Mouse (Mus musculus) gastrocnemius, postnatal 36 days (tissue): ENCODE measurements around the gene Mrpl3. TPM values are rescaled to one million over a fixed set of nuclear protein-coding genes. Genes with fewer than 3 reads are reported as not detected.
"Not testable (repeated sequence)": the region's sequence is repeated elsewhere in the genome, so short reads cannot be mapped to it uniquely, and the experiment has no call there.

Experiments used
- DNase-seq, 2 experiments: peaks; one replicate each; pipeline ENCODE4 v3.0.0; 2022
- intact Hi-C: fragments of 180-260 bp; cut with DNase I; formaldehyde crosslinking; loops from one replicate; pipeline ENCODE4 v1.15.1; 2025
- total RNA-seq, 2 experiments: library from RNA; stranded (reverse); gene quantifications; 2 replicates each; pipeline ENCODE4 v1.2.3; 2021

Mrpl3 gene
- total RNA-seq, 2 experiments from 2014 or later: 73.3 to 78.2 TPM

- no peak for DNase-seq
- intact Hi-C loops: no loop called here
Measured at GRCm38 (mm10) chr9:105103893-105104292, 50.9 kb downstream of the Mrpl3 start.

GRCm38 (mm10) chr9:105125206-105125605 is 72.2 kb downstream of the Mrpl3 start:
- intact Hi-C loops: loop anchor here (5.0 kb wide), 1 partner anchor 73 kb away; the partner anchor contains the start of gene Mrpl3
- DNase-seq: not testable (repeated sequence)

Other genes starting within 250 kb of the Mrpl3 start
- gene Nudt16, start 78.6 kb downstream of the Mrpl3 start, total RNA-seq: 1 to 10 TPM; 4.5 to 4.9 TPM
- gene 1700080E11Rik, start 91.9 kb downstream of the Mrpl3 start, total RNA-seq: not detected